Mouse (Mus musculus) kidney, adult 2 months (tissue): ENCODE measurements around the gene Cdadc1.

Source experiments
- CTCF ChIP-seq: fragments of 200-500 bp; conservative IDR thresholded peaks from 2 replicates; pipeline ENCODE4 v1.5.1; 2011; ENCODE audit warnings: low read depth, mild to moderate bottlenecking, control low read depth, low read length, moderate library complexity, mixed read lengths; ENCODE audit not compliant: insufficient read depth, insufficient read length
- POLR2A ChIP-seq: fragments of 200-500 bp; IDR thresholded peaks from one replicate; pipeline ENCODE4 v1.6.1; 2011; ENCODE audit warnings: low read depth, low read length, control low read depth

DNA sequence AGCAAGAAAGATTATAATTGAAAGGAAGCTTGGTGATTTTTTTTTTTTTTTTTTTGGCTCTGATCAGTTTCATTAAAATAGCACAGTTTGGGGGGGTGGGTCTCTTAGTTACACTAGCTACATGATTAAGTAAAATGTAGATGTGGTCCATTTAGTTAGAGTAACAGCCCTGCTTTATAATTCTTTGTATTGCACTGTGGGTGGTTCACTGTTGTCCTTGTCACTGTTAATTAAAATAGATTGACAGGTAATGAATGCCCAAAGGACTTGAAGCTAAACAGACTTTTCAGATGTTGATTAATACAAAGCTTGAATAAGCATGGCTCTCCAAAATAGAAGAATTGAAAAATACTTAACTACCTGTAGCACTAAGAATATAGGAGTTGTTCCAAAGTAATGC, 63.9 kb downstream of the Cdadc1 start:
- TF ChIP-seq POLR2A (no peak), CTCF (no peak)
